Mouse (Mus musculus): ENCODE measurements around the gene Gpr146.

The Gpr146 gene

DNA sequence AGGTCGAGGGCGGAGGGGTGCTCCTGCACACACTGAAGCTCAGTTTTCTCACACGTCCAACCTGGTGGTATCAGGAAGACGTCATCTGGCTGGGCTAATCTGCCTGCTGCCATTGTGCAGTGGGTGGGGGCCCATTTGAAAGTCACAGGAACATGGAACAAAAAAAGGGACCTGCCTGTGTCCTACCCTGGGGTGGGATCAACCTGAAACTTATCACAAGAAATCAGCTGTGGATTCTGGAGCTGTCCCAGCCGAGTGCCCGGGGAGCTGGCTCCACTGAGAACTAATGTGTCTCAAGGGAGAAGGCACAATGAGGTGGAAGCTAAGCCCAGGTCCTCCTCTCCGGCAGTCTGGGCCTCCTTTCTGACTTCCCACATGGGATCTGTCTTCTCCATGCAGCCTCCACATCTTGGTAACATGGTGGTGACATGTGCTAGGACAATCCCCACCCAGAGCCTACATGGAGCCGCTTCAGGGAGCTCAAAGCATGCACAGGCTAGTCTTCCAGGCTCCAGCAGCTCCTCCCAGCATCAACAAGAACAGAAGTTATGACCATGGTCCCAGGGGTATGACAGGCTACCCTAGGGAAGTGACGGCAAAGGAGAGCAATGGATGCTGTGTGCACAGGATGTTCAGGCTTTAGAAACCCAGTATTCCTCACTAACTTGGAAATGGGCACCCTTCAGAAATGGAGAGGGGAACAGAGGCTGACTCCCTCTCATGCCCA is 56.5 kb downstream of the Gpr146 start:
- DNase-seq, result no peak

DNA sequence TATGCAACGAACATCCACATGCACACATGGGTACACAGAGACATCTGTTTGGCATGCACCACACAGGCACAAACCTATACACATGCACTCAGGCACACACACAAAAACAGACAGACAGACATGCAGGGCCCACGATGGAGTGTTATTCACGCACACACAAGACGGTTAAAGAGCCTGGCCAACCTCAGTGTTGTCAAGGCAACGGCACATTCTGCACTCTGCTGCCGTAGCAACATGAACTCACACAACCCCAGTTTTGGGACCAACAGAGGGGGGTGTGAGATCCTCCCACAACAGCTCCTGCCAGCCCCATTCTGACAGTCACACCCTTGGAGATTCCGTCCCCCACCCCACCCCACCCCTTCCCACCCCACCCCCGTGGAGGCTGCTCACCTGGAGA is 57.4 kb downstream of the Gpr146 start:
- no peak for DNase-seq

DNA sequence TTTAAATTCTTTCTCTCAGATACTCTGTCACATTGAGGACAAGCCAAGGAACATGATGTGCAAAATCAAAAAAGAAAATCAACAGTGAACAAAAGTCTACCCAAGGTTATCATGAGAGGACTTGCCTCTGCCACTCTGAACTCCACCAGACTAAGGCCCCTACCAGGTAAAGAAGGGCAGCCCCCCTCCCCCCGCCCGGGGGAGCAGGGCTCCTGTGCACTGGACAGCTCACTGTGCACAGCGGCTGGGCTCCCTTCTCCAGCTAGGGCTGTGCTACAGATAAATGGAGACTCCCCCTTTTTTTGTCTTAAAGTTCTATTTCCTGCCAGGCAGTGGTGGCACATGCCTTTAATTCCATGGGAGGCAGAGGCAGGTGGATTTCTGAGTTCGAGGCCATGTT is 60.3 kb downstream of the Gpr146 start:
- DNase-seq, result no peak

DNA sequence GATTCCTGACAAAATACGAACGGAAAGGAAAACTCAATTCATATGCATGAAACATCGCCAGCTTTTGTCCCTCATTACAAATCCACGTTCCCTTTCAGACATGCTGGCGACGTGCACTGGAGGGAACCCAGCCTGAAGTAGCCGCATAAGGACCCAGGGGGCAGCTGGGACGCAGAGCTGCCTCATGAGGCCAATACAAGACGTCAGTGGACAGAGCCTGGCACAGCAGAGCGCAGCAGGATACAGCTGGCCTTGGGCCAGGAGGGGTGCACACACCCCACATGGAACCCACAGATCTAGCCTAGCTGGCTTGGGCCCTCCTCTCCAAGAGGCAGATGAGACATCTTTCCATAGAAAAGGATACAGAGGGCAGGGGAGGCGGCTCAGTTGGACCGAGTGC is 60.9 kb downstream of the Gpr146 start:
- DNase-seq, result no peak

DNA sequence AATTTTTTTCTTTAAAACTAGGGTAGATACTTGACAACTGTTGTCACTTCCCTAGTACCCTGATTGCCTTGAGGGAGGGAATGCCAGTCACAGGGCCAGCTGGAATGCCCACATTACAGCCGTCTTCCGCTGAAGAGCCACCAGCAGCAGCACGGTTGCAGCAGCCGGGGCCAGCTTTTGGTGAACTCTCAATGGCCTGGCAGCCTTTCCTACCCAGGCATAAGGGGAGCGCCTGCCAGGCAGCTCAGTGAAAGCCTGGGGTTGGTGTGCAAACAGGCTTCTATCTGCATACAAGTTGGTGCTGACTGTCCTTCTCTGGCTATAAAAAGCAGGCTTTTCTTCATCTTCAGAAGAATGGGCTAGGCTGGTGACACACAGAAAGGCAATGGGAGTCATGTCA is 63.0 kb downstream of the Gpr146 start:
- DNase-seq, result no peak

DNA sequence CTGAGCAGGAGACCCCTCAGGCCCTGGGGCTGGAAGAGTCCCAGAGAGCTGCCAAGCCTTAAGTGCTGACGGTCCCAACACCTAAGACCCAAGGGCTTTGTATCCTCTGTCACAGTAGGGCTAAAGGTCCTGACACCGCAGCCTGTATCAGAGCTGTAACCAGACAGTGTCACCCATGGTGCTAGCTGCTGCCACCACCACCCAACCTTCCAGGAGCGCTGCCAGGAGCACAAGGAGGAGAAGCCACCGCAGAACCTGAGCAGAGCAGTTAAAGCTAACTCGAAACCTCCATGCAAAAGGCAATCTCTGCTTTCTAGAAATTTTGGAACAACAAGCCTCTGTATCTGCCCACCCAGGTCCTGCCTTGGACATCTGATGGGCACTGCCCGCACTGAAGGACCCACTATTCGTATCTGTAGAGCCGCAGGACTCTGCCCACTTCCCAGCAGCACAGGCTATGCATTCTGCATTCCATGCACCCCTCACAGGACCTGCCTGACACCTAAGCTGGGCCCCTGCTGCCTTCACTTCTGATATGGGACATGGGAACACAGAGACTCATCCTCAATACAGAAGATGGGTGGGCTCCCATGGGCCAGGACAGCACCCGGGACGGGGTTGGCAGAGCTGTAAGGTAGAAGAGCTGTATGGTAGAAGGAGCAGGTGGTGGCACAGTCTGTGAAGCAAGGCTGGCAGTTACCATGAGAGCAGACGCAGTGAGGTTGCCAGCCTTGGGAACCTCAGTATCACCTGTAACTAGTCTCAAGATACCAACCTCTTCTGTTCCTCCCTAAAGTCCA is 63.6 kb downstream of the Gpr146 start:
- no peak for DNase-seq

DNA sequence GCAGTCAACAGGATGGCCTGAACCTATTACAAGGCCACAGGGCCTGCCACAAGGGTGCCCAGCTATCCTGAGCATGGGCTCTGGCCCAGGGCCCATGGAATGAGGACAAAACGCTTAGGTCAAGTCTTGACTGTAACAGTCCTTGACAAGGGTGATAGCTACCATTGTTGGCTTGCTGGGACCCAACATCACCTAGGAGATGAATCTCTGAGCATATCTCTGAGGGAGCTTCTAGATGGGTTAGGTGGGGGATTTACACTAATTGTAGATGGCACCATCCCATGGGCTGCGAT is 64.2 kb downstream of the Gpr146 start:
- DNase-seq, result no peak

DNA sequence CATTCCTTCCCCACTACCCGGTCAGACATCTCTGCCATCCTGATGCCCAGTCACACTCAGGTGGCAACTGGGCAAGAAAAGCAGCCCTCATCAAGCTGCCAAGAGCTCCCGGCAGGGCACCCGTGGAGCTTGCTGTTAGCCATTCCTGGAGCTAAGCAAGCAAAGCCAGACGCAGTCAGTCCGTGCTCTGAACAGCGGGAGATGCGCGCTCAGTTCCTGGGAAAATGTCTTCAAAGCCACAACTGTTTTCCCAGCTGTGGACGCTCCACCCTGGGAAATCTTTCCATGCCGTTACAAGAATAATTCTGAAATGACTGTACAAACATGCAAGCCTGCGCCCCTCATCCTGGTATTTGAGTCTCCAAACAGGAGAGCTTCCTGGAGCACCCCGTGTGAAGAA is 64.9 kb downstream of the Gpr146 start:
- no peak for DNase-seq

DNA sequence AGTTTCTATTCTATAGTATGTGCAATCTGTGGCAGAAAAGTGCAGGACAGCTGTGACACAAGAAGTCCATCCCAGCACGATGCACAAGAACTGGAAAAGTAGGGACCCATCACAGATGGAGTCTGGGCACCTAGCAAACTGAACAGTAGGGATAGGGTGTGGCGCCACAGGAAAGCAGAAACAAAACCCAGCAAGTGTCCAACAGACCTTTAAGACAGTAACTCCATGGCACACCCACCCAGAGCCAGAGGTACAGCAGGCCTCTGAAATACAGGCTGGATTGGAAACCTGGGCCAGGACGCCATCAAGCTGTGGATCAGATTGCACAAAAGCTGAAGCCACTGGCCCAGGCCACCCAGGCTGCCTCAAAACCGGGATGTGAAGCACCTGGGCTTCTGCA is 65.5 kb downstream of the Gpr146 start:
- no peak for DNase-seq

DNA sequence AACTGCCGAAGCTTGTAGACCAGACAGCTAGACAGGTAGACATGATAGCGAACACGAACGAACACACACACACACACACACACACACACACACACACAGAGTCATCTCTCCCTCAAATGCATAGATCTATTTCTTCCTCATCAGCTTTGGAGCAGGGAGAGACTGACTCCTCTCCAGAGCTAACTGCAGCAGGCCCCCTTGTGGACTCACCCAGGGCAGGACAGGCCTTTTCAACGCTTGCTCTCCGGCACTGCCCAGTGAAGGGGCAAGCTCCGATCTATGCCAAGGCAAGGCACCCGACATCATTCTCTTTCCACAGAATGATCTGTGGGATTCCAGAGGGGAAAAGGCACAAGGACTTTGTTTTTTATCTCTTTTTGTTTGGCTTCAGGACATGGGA is 67.8 kb downstream of the Gpr146 start:
- DNase-seq, result no peak

Data from kidney, postnatal 14 days (tissue).